Mouse (Mus musculus) heart, embryonic 14.5 days (tissue): ENCODE measurements around the gene Eed. TPM values are rescaled to one million over a fixed set of nuclear protein-coding genes. Genes with fewer than 3 reads are reported as not detected.

Experiments used
- polyA plus RNA-seq: library from polyadenylated mRNA; unstranded; fragments of >200 nt; fragmentation: Nextera tagmentation; extraction: Ambion mirVana; gene quantifications from 2 replicates; pipeline ENCODE4 v1.2.1, GENCODE M21; 2014

Eed gene
- polyA plus RNA-seq, 1 experiment from 2014 or later, result 47.3 TPM

Other genes with a start within 250 kb of the Eed start
- not detected in 2 replicates for gene Ccdc81, start 77.4 kb downstream of the Eed start, polyA plus RNA-seq
- 111 and 118 TPM in 2 replicates for gene Hikeshi, start 39.8 kb downstream of the Eed start, polyA plus RNA-seq
- gene Picalm, start 149.2 kb upstream of the Eed start, polyA plus RNA-seq, result 42.4 and 44.4 TPM in 2 replicates